22 mouse cellular contexts compared by ENCODE assay signal in the genomic region with DNA sequence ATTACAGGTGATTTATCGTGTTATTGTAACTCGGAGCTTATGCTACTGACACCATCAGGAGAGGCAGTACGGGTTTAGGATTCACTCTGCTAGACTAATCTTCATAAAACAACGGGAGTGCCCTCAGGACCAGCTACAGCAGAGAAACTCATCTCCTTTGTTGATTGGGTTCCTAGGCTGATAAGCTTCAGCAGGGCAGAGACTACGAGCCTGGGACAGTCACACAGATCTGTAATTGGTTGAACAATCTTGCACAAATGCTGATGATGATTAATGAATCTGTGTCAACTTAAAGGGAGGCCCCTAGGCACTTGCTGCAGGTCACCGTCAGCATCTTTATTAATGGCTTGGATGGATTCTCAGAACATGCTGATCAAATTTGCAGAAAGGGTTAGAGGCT. TPM values are rescaled to one million over a fixed set of nuclear protein-coding genes. Genes with fewer than 3 reads are reported as not detected.
"Had no signal": no experiment of that assay in that cellular context is flagged by ENCODE, and none has a peak within 500 bp of the region (broad histone marks: within the 10 kb centered on the region; RNA-seq: fewer than 3 reads in every experiment).

No protein-coding gene starts in this region.

- DNase-seq: kidney, adult 11 months; kidney, postnatal 10 days; layer of hippocampus, postnatal 36 days; liver; liver, embryonic 13.5 days; liver, postnatal 0 days; lung, postnatal 14 days; right cerebral cortex, postnatal 4 days; spleen, adult 18-20 months; thymus, postnatal 36 days had no signal

- ATAC-seq: liver, postnatal 0 days had no signal

- H3K4me1 ChIP-seq: limb, embryonic 12.5 days; liver, embryonic 13.5 days; lung, embryonic 15.5 days; megakaryocyte, embryonic 14.5 days; midbrain, embryonic 12.5 days; neural tube, embryonic 12.5 days had no signal

- H3K4me3 ChIP-seq: limb, embryonic 12.5 days; liver, embryonic 13.5 days; lung, embryonic 15.5 days; megakaryocyte, embryonic 14.5 days; midbrain, embryonic 12.5 days; myocyte; neural tube, embryonic 12.5 days had no signal

- H3K9me3 ChIP-seq: limb, embryonic 12.5 days; liver, embryonic 13.5 days; lung, embryonic 15.5 days; megakaryocyte, embryonic 14.5 days; midbrain, embryonic 12.5 days; neural tube, embryonic 12.5 days had no signal

- H3K27ac ChIP-seq: limb, embryonic 12.5 days; liver, embryonic 13.5 days; lung, embryonic 15.5 days; macrophage; midbrain, embryonic 12.5 days; neural tube, embryonic 12.5 days had no signal

- H3K27me3 ChIP-seq: limb, embryonic 12.5 days; liver, embryonic 13.5 days; midbrain, embryonic 12.5 days; neural tube, embryonic 12.5 days had no signal

- H3K36me3 ChIP-seq: limb, embryonic 12.5 days; liver, embryonic 13.5 days; lung, embryonic 15.5 days; midbrain, embryonic 12.5 days; neural tube, embryonic 12.5 days had no signal

- H3K9ac ChIP-seq: limb, embryonic 12.5 days; liver, embryonic 13.5 days; liver, postnatal 0 days; lung, embryonic 15.5 days; midbrain, embryonic 12.5 days; neural tube, embryonic 12.5 days had no signal

- H3K4me2 ChIP-seq: limb, embryonic 12.5 days; liver, embryonic 13.5 days; lung, embryonic 15.5 days; midbrain, embryonic 12.5 days; neural tube, embryonic 12.5 days had no signal

RNA-seq across cellular contexts. Expression of gene Gja8, which starts 52.6 kb away (rescaled TPM):
- total RNA-seq: layer of hippocampus, postnatal 36 days; left cerebral cortex, adult 8-10 months; left cerebral cortex, postnatal 25 days had no signal
- polyA plus RNA-seq: intestine, embryonic 14.5 days; large intestine, adult 2 months; limb, embryonic 12.5 days; liver, embryonic 13.5 days; liver, postnatal 0 days; macrophage; midbrain, embryonic 12.5 days; stomach, embryonic 14.5 days had no signal
